Mouse (Mus musculus) CH12.LX (cell line): Measurements from ENCODE around the gene Atp13a4. TPM values are rescaled to one million over a fixed set of nuclear protein-coding genes. Genes with fewer than 3 reads are reported as not detected.

Source experiments
- DNase-seq: peaks from one replicate; pipeline ENCODE4 v3.0.0-alpha.2; 2013; ENCODE audit errors: extremely low read depth
- H3K27ac ChIP-seq: 2 replicates; pipeline ENCODE4 v1.5.1; 2012; ENCODE audit warnings: low read depth, mild to moderate bottlenecking, control low read depth, moderate library complexity; ENCODE audit not compliant: insufficient read depth
- H3K27me3 ChIP-seq: replicated peaks from 2 replicates; pipeline ENCODE3; 2012; ENCODE audit warnings: inconsistent platforms
- H3K36me3 ChIP-seq, 2 experiments: replicated peaks in 1 of 2; 2 replicates each; pipeline versions ENCODE3 to v1.6.1; 2012; ENCODE audit warnings: inconsistent platforms in 1 of 2, low read length in 1 of 2, mild to moderate bottlenecking in 1 of 2, mixed read lengths in 1 of 2, moderate library complexity in 1 of 2; ENCODE audit not compliant: control insufficient read depth in 1 of 2, insufficient read depth in 1 of 2
- H3K4me1 ChIP-seq, 2 experiments: 2 replicates each; pipeline ENCODE4 v1.6.1; 2012; ENCODE audit warnings: inconsistent platforms in 1 of 2, moderate library complexity in 1 of 2; ENCODE audit not compliant: insufficient read depth in 2 of 2, control insufficient read depth in 1 of 2
- H3K4me2 ChIP-seq: 2 replicates; pipeline ENCODE4 v1.6.1; 2012; ENCODE audit warnings: low read depth, mild to moderate bottlenecking, control low read depth; ENCODE audit not compliant: poor library complexity, insufficient read depth, severe bottlenecking
- H3K4me3 ChIP-seq, 3 experiments: fragments of 150-350 bp in 1 of 3; sonication (generic) in 1 of 3; replicated peaks in 1 of 3; 2 replicates each; pipeline versions ENCODE3 to v1.5.1; 2011 to 2012; ENCODE audit warnings: low read depth in 2 of 3, low read length in 2 of 3, mild to moderate bottlenecking in 2 of 3, moderate library complexity in 2 of 3, control low read depth in 1 of 3, improper control_type of control experiment in 1 of 3, inconsistent platforms in 1 of 3, mixed read lengths in 1 of 3; ENCODE audit not compliant: poor library complexity in 1 of 3
- H3K79me2 ChIP-seq: replicated peaks from 2 replicates; pipeline ENCODE4 v1.6.1; 2012; ENCODE audit warnings: mild to moderate bottlenecking, moderate library complexity; ENCODE audit not compliant: control insufficient read depth, poor library complexity, insufficient read depth, severe bottlenecking; ENCODE audit errors: extremely low read depth
- H3K9ac ChIP-seq: 2 replicates; pipeline ENCODE4 v1.6.1; 2012; ENCODE audit warnings: low read depth, mild to moderate bottlenecking, control low read depth, moderate library complexity; ENCODE audit not compliant: insufficient read depth
- H3K9me3 ChIP-seq: replicated peaks from 2 replicates; pipeline ENCODE3; 2012; ENCODE audit warnings: low read length, inconsistent platforms, mixed read lengths
- BHLHE40 ChIP-seq: IDR thresholded peaks from 2 replicates; pipeline ENCODE4 v1.6.1; 2011; ENCODE audit warnings: mild to moderate bottlenecking, low read depth, low read length, improper control_type of control experiment
- CHD2 ChIP-seq: IDR thresholded peaks from 2 replicates; pipeline ENCODE4 v1.6.1; 2011; ENCODE audit warnings: low read length, improper control_type of control experiment
- CTCF ChIP-seq, 2 experiments: IDR thresholded peaks in 1 of 2; conservative IDR thresholded peaks in 1 of 2; 2 replicates each; pipeline ENCODE4 v1.5.1; 2011 to 2012; ENCODE audit warnings: low read depth in 2 of 2, low read length in 2 of 2, improper control_type of control experiment in 1 of 2, inconsistent platforms in 1 of 2, mild to moderate bottlenecking in 1 of 2, moderate library complexity in 1 of 2
- EP300 ChIP-seq: IDR thresholded peaks from 2 replicates; pipeline ENCODE4 v1.6.1; 2011; ENCODE audit warnings: low read length, improper control_type of control experiment
- HCFC1 ChIP-seq: IDR thresholded peaks from 2 replicates; pipeline ENCODE4 v1.6.1; 2012; ENCODE audit warnings: low read depth, mild to moderate bottlenecking, inconsistent platforms, low read length, improper control_type of control experiment
- IRF4 ChIP-seq: IDR thresholded peaks from 2 replicates; pipeline ENCODE4 v1.6.1; 2014; ENCODE audit warnings: low read depth, mild to moderate bottlenecking, inconsistent platforms, low read length, improper control_type of control experiment
- JUND ChIP-seq: conservative IDR thresholded peaks from 2 replicates; pipeline ENCODE4 v1.6.1; 2011; ENCODE audit warnings: low read depth, low read length, improper control_type of control experiment
- KAT2A ChIP-seq: IDR thresholded peaks from 2 replicates; pipeline ENCODE4 v1.6.1; 2012; ENCODE audit warnings: low read length, improper control_type of control experiment, inconsistent platforms; ENCODE audit not compliant: insufficient replicate concordance
- MAFK ChIP-seq: IDR thresholded peaks from 2 replicates; pipeline ENCODE4 v1.6.1; 2011; ENCODE audit warnings: low read length, improper control_type of control experiment; ENCODE audit not compliant: insufficient replicate concordance
- MAX ChIP-seq: IDR thresholded peaks from 2 replicates; pipeline ENCODE4 v1.6.1; 2011; ENCODE audit warnings: low read length, improper control_type of control experiment
- MAZ ChIP-seq: IDR thresholded peaks from 2 replicates; pipeline ENCODE4 v1.6.1; 2012; ENCODE audit warnings: low read depth, mild to moderate bottlenecking, inconsistent platforms, low read length, improper control_type of control experiment, moderate library complexity
- MEF2A ChIP-seq: IDR thresholded peaks from 2 replicates; pipeline ENCODE4 v1.6.1; 2014; ENCODE audit warnings: low read depth, mild to moderate bottlenecking, inconsistent platforms, low read length, improper control_type of control experiment, borderline replicate concordance
- MXI1 ChIP-seq: IDR thresholded peaks from 2 replicates; pipeline ENCODE4 v1.6.1; 2011; ENCODE audit warnings: mild to moderate bottlenecking, low read depth, low read length, improper control_type of control experiment
- NELFE ChIP-seq: IDR thresholded peaks from 2 replicates; pipeline ENCODE4 v1.6.1; 2011; ENCODE audit warnings: low read depth, low read length, improper control_type of control experiment
- POLR2AphosphoS2 ChIP-seq: IDR thresholded peaks from 2 replicates; pipeline ENCODE4 v1.6.1; 2011; ENCODE audit warnings: low read depth, low read length, improper control_type of control experiment
- RCOR1 ChIP-seq: conservative IDR thresholded peaks from 2 replicates; pipeline ENCODE4 v1.6.1; 2012; ENCODE audit warnings: low read depth, mild to moderate bottlenecking, inconsistent platforms, low read length, improper control_type of control experiment
- SMC3 ChIP-seq: IDR thresholded peaks from 2 replicates; pipeline ENCODE4 v1.6.1; 2011; ENCODE audit warnings: low read depth, low read length, improper control_type of control experiment
- TBP ChIP-seq: conservative IDR thresholded peaks from 2 replicates; pipeline ENCODE4 v1.6.1; 2011; ENCODE audit warnings: low read depth, low read length, improper control_type of control experiment
- TCF12 ChIP-seq: IDR thresholded peaks from 2 replicates; pipeline ENCODE4 v1.6.1; 2014; ENCODE audit warnings: low read depth, mild to moderate bottlenecking, inconsistent platforms, low read length, improper control_type of control experiment
- USF1 ChIP-seq: IDR thresholded peaks from 2 replicates; pipeline ENCODE4 v1.6.1; 2014; ENCODE audit warnings: low read depth, mild to moderate bottlenecking, inconsistent platforms, low read length, improper control_type of control experiment
- USF2 ChIP-seq: conservative IDR thresholded peaks from 2 replicates; pipeline ENCODE4 v1.6.1; 2011; ENCODE audit warnings: low read depth, low read length, improper control_type of control experiment
- ZMIZ1 ChIP-seq: IDR thresholded peaks from 2 replicates; pipeline ENCODE4 v1.6.1; 2012; ENCODE audit warnings: low read depth, mild to moderate bottlenecking, inconsistent platforms, low read length, improper control_type of control experiment
- dilution Hi-C: fragments of 300-500 bp; cut with MboI; formaldehyde crosslinking; loops from 2 replicates; pipeline ENCODE4 v1.14.3; 2020; ENCODE audit warnings: low sequenced_read_pairs; ENCODE audit not compliant: extremely low pct_unique_long_range_greater_than_20kb, extremely low pct_ligation_motif_present
- in situ Hi-C: fragments of 300-500 bp; cut with MboI; formaldehyde crosslinking; loops from 3 replicates; pipeline ENCODE4 v1.14.3; 2019; ENCODE audit warnings: low sequenced_read_pairs, low pct_ligation_motif_present, low pct_unique_long_range_greater_than_20kb, mixed read lengths
- polyA plus RNA-seq: library from polyadenylated mRNA; unstranded; fragments of >175 nt; gene quantifications from 2 replicates; pipeline ENCODE4 v1.2.1, GENCODE M21; 2012; ENCODE audit warnings: low read depth; ENCODE audit not compliant: insufficient read length
- total RNA-seq, 2 experiments: library from RNA; depleted of rRNA; stranded (reverse); fragments of 300-350 nt in 1 of 2; fragments of >200 nt in 1 of 2; gene quantifications; 2 replicates each; pipeline ENCODE4 v1.2.3; 2012 to 2014

Gene Atp13a4
- total and polyA plus RNA-seq, 3 experiments = not detected

DNA sequence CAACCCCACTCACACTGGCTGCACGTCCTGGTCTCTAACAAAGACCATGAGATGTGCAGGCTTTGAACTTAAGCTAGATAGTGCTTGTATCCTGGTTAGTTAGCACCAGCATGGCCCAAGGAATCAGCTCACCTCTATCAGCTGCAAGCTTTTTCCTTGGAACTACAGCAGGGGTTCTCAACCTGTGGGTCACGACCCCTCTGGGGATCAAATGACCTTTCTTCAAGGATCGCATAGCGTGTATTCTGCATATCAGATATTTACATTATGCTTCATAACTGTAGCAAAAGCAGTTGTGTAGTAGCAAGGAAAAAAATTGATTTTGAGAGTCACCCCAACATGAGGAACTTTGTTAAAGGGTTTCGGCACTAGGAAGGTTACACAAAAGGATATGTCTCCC is 15.0 kb upstream of the Atp13a4 start:
- Histone ChIP-seq H3K27ac (no peak overlapping the region), H3K9ac (no peak overlapping the region), H3K4me1 (no peaks in the 10 kb centered on the region), H3K9me3 (no peaks in the 10 kb centered on the region), H3K79me2 (no peaks in the 10 kb centered on the region), H3K4me3 (no peak overlapping the region), H3K4me2 (no peak overlapping the region), H3K36me3 (no peaks in the 10 kb centered on the region), H3K27me3 (peaks cover 10% of the 10 kb centered on the region)
- DNase-seq = no peak
- dilution Hi-C loops (no loop called here), in situ Hi-C loops (loop anchor here (10.0 to 25.0 kb wide), 3 partner anchors 105 to 972 kb away; no protein-coding TSS in a partner anchor)
- TF ChIP-seq MAX (no peak), IRF4 (no peak), MEF2A (no peak), NELFE (no peak), CHD2 (peak; percentile 53; the same call in 1 of the 2 replicates), SMC3 (no peak)

DNA sequence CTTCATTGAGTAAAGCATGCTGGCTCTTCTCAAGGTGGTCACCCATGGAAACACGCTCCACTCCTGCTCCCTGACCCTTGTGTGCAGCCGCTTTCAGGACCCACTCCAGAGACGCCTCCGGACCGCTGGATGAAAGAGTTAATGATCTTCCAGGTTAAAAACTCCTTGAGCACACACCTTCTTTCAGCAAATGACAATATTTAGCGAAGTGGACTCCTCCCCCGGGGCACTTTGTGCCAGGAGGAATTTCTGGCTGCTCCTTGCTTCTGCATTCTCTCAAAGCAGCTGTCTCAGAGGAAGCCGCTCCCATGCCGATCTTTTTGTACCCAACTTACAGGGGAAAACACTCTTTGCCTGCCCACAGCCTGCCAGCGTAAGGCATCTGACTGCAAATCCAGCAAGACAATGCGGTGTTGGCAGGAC is 3.4 kb downstream of the Atp13a4 start:
- Histone ChIP-seq H3K27me3 (no peaks in the 10 kb centered on the region), H3K36me3 (no peaks in the 10 kb centered on the region), H3K27ac (no peak overlapping the region), H3K79me2 (no peaks in the 10 kb centered on the region), H3K4me1 (peaks cover 0 to 3% of the 10 kb centered on the region in 2 experiments; a peak in 1 of 4 replicates), H3K9ac (no peak overlapping the region), H3K9me3 (no peaks in the 10 kb centered on the region), H3K4me3 (no peak overlapping the region), H3K4me2 (no peak overlapping the region)
- dilution Hi-C loops (no loop called here), in situ Hi-C loops (no loop called here)
- no peak for DNase-seq
- TF ChIP-seq RCOR1 (no peak), ZMIZ1 (no peak), USF1 (no peak), HCFC1 (no peak), NELFE (no peak), TCF12 (no peak), JUND (no peak), MAX (no peak), USF2 (no peak), KAT2A (no peak), CTCF (conservative IDR thresholded peaks at IDR 0.05 in 1 of 2, IDR thresholded peaks at IDR 0.05 in 1 of 2; ENCODE audit: low read depth in 2 of 2, low read length in 2 of 2) (no peak), POLR2AphosphoS2 (no peak), MAZ (no peak), MAFK (no peak), EP300 (no peak), CHD2 (no peak), TBP (no peak), BHLHE40 (no peak), MXI1 (no peak)
- TF ChIP-seq, all 38 proteins: peak for 0
